Mouse (Mus musculus) adrenal gland, postnatal 14 days (tissue): ENCODE measurements at regions not wholly inside any gene's neighbourhood (a gene's known extent, or its start where the extent isn't known, plus 50 kb on each side); places are given as distances from the start of the nearest gene placed in this dataset.
"Not testable (repeated sequence)": the region's sequence is repeated elsewhere in the genome, so short reads cannot be mapped to it uniquely, and the experiment has no call there.

Experiments used
- DNase-seq: peaks from one replicate; pipeline ENCODE4 v3.0.0; 2021; ENCODE audit warnings: mixed read lengths

DNA sequence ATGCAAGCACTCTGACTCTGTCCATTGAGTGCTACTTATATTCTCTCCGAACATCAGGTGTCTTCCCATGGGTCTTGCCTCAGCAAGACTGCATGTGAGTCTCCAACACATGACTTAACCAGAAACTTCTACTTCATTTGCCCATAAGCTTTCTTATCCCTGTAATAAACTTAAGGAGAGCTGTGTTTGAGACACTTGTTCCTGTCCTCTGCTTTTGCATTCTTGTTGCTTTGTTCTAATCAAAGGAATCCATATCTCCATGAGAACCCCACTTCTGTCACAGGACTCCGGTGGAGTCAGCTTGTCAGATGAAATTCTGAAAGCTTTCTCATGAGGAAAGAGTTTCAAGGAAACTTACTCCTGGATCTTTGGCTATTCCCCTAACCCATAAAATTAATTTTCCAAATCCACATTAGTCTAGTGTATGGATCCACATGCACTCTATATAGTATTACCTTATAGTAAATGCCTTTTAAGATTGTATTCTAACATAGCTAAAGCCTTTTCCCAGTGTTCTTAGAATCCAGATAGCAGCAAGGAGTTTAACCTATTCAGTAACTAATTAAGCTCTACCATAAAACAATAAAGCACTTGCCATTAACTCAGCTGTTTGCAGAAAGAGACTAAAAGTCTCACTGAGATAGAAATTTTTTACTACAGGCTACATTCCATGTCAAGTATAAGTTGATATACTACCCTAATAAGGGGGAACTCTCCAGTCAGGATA, 397.4 kb downstream of the Grxcr1 start:
- DNase-seq = not testable (repeated sequence)

DNA sequence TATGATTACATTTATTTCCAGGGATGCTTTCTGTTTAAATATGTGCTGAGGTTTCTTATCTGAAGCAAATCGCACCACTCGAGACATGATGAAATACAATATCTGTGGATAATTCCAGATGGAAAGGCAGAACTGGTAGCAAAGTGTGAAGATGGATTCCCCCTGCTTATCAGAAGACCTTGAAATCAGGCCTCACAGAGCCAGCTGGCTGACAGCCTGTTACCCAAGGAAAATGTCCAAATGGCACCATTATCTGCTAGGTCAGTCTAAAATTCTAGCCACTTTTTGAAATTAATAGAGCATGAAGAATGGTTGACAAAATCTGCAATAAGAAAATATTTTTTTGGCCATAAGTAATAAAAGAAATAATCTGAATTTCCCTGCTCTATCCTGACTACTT, 438.5 kb downstream of the Grxcr1 start:
- peak; percentile 8 for DNase-seq

DNA sequence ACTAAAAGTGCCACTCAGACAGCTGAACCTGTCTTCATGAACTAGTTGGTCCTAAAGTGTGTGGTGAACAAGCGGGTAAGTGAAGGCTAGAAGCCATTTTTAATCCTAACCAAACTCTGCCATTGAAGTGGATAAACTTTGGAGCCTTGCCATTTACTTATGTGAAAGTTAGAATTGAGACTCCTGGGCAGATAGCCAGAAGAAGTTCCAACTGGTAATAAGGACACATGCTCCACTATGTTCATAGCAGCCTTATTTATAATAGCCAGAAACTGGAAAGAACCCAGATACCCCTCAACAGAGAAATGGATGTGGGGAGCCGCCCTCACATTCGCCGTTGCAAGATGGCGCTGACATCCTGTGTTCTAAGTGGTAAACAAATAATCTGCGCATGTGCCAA, 439.7 kb downstream of the Grxcr1 start:
- DNase-seq = not testable (repeated sequence)
